Mouse (Mus musculus): Measurements from ENCODE around the gene Hist2h3c2. TPM values are rescaled to one million over a fixed set of nuclear protein-coding genes. Genes with fewer than 3 reads are reported as not detected.
"Not testable (repeated sequence)": the region's sequence is repeated elsewhere in the genome, so short reads cannot be mapped to it uniquely, and the experiment has no call there.

Gene Hist2h3c2
- total RNA-seq, 4 experiments from 2014 or later: 1.1 to 4.8 (median 4.3) TPM

GRCm38 (mm10) chr3:96236834-96237334 lies 2.0 kb downstream of the Hist2h3c2 start:
- DNase-seq (ENCODE audit: low spot score in 2 of 2): no peak

- DNase-seq (ENCODE audit: low spot score in 2 of 2): no peak
Measured at GRCm38 (mm10) chr3:96235836-96236235, 3.1 kb downstream of the Hist2h3c2 start.

DNA sequence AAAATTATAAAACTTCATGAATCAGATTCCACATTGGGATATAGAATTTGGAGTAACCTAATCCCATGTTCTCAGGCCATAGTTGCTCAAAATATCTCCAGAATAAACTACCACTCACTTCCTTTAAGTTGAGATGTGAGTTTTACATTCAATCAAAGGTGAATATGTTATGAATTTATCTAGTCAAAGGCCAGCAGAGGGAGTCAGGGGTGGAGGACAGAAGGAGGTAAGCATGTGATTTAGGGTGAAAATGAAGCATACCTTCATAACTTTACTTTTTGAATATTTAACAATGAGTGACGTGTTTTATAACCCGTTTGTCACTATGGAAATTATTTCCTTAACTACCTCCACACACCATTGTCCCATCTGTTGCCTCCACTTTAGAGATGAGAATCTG lies 4.0 kb downstream of the Hist2h3c2 start:
- no peak for DNase-seq (ENCODE audit: low spot score in 2 of 2)

DNA sequence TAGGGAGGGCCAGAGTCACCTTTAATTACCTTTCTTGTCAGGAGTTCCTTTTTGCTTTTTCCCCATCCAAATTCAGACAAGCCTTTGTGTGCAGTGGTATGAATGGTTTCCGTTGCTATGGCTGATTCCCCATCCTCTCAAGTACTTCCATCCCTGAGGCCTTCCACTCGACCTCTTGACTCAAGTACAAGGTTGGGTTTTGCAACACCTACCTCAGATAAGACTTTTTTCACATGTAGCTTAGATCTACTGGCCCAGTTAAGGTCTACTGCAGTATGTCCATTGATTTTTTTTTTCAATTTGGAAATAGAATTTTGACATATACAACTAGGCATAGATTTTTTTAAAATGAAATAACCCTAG lies 7.2 kb downstream of the Hist2h3c2 start:
- DNase-seq (ENCODE audit: low spot score in 2 of 2): no peak

GRCm38 (mm10) chr3:96230910-96231757 lies 7.8 kb downstream of the Hist2h3c2 start:
- DNase-seq (ENCODE audit: low spot score in 2 of 2): no peak

GRCm38 (mm10) chr3:96230404-96230803 lies 8.5 kb downstream of the Hist2h3c2 start:
- no peak for DNase-seq (ENCODE audit: low spot score in 2 of 2)

GRCm38 (mm10) chr3:96228828-96229227 lies 10.1 kb downstream of the Hist2h3c2 start:
- DNase-seq (ENCODE audit: low spot score in 2 of 2): no peak

- DNase-seq (ENCODE audit: low spot score in 2 of 2): no peak
Measured at GRCm38 (mm10) chr3:96226695-96227648, 12.0 kb downstream of the Hist2h3c2 start.

- no peak for DNase-seq (ENCODE audit: low spot score in 2 of 2)
Measured at GRCm38 (mm10) chr3:96225421-96225820, 13.5 kb downstream of the Hist2h3c2 start.

DNA sequence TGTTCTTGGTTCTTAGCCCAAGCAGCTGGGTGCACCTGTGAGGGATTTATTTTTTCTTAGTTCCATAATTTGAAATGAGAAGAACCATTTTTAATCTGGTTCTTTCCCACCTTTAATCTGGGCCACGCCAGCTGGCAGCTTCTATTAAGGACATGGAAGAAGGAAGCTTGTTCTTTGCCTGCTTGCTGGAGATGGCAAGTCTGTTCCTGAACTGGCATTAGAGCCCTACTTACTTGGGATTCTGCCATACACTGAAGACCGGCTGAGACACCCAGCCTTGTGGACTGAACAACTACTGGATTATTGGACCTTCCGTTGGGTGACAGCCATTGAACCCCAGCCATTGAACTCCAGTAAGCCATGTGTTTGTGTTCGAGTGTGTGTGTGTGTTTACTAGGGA lies 16.2 kb downstream of the Hist2h3c2 start:
- no peak for DNase-seq (ENCODE audit: low spot score in 2 of 2)

DNA sequence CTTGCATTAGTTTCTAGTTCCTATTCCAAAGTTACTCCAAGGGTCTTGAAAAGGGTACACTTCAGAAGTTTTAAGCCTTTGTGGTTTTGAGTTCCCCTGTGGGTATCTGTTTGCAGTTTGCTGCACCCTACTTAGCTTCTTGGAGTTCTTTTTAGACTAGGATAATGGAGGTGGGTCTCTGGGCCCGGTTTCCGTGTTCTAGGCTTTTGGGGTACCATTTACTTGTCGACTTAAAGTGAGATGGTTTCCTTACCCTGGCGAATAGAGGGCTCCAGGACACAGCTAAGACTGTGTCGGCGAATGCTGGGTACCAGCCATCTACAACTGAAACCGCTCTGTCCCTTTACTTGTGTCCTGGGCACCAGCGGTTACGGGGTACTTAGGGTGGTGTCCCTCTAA lies 17.3 kb downstream of the Hist2h3c2 start:
- DNase-seq (ENCODE audit: low spot score in 2 of 2): no peak

DNA sequence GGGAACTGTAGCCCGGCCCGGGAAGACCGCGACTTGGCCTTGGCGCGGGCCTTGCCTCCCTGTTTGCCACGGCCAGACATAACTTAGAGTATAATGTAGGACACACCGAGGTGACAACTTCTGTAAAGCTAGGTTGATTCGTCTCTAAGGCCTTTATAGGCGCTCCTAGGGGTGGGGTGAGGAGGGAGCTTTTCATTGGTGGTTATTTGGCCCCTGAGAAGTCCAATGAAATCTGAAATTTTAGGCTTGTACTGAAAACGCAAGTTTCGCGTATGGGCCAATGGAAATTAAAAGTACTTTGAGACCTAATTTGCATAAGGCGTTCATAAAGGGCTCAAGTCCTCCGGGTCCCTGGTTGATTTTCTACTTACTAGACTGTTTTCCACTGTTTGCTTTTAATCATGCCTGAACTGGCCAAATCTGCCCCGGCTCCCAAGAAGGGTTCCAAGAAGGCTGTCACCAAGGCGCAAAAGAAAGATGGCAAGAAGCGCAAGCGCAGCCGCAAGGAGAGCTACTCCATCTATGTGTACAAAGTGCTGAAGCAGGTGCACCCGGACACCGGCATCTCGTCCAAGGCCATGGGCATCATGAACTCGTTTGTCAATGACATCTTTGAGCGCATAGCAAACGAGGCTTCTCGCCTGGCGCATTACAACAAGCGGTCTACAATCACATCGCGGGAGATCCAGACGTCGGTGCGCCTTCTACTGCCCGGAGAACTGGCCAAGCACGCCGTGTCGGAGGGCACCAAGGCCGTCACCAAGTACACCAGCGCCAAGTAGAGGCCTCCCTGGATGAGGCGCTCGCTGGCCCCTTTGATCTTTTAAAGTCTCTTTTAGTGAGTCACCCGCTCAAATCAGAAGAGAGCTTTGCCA lies 17.9 kb downstream of the Hist2h3c2 start, which contains the start of the genes Hist2h2ac and Hist2h2be:
Gene Hist2h2ac (minus strand): TSS at position 116 of the 875 bp plus-strand sequence.
Gene Hist2h2be (plus strand): TSS at position 355 of the 875 bp plus-strand sequence.
- peak; percentile 86 to 87 for DNase-seq (ENCODE audit: low spot score in 2 of 2)

- not testable (repeated sequence) for DNase-seq (ENCODE audit: low spot score in 2 of 2)
Measured at GRCm38 (mm10) chr3:96220131-96220764, 18.7 kb downstream of the Hist2h3c2 start.

DNA sequence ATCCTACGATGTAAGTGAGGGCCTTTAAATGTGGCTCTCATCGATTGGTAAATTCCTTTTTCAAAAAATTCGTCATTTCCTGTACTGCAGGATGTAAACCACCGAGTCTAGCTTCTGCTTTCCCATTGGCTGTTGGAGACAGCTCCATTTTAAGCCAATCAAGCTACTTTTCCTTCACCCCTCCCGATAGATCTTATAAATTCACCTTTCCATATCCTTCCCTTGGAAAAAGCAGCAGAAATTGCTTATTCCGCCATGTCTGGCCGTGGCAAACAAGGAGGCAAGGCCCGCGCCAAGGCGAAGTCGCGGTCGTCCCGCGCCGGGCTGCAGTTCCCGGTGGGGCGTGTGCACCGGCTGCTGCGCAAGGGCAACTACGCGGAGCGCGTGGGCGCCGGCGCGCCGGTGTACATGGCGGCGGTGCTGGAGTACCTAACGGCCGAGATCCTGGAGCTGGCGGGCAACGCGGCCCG lies 19.2 kb downstream of the Hist2h3c2 start, which contains the start of the genes Bola1 and Hist2h2ab:
Gene Bola1 (minus strand): TSS at position 49 of the 470 bp plus-strand sequence.
Gene Hist2h2ab (plus strand): TSS at position 205 of the 470 bp plus-strand sequence.
- DNase-seq (ENCODE audit: low spot score in 2 of 2): peak; percentile 78 to 81

GRCm38 (mm10) chr3:96219191-96219641 lies 19.7 kb downstream of the Hist2h3c2 start:
- DNase-seq (ENCODE audit: low spot score in 2 of 2): no peak

DNA sequence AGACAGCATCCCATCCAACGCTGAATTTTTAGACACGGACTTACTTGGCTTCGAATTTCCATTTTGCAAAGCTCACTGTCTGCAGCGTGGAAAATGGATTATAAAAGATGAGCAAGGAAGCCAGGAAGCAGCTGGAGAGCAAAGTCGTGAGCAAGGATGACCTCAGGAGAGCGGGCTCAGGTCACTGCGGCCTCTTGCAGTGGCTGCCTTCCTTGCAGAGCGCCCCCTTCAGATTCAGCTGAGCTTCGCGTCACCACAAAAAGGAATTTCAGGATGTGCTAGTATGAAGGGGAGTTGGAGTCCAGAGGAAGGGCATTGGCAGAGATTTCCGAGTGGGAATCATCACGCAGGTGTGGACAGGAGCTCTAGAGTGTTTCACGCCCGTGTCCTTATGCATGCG lies 29.7 kb downstream of the Hist2h3c2 start:
- no peak for DNase-seq (ENCODE audit: low spot score in 2 of 2)

GRCm38 (mm10) chr3:96207819-96208218 lies 31.1 kb downstream of the Hist2h3c2 start:
- no peak for DNase-seq (ENCODE audit: low spot score in 2 of 2)

DNA sequence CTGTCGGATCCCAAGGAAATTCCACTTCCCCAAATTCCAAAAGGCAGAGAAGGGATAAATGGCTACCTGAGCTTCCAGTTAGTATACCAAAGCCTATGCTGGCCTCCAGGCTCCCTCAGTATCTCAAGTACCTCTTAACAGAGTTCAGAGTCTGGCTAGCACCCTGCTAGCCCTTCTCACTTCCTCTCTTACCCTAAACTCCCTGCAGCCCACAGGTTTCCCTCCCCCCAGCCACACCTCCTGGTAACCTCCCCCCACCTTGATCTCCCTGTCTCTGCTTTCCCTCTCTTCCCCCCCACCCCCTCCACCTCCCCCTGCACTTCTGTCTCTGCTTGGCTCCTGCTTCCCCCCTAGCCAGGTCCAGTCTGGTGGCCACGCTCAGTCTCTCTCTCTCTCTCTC lies 39.2 kb downstream of the Hist2h3c2 start:
- DNase-seq (ENCODE audit: low spot score in 2 of 2): no peak

GRCm38 (mm10) chr3:96198601-96199251 lies 40.2 kb downstream of the Hist2h3c2 start:
- not testable (repeated sequence) for DNase-seq (ENCODE audit: low spot score in 2 of 2)

Measured in left cerebral cortex, adult 8-10 months (tissue).